Mouse (Mus musculus) MEL (cell line): ENCODE measurements around the gene Gm49776.
A peak's percentile ranks its signal among the peaks of the same experiment; 100 is the strongest.

Source experiments
- CTCF ChIP-seq, 3 experiments: IDR thresholded peaks in 2 of 3; conservative IDR thresholded peaks in 1 of 3; 2 replicates each; pipeline ENCODE4 v1.5.1; 2011 to 2012; ENCODE audit warnings: low read length in 3 of 3, low read depth in 2 of 3, mild to moderate bottlenecking in 2 of 3, improper control_type of control experiment in 1 of 3, inconsistent platforms in 1 of 3, mixed read lengths in 1 of 3, moderate library complexity in 1 of 3; ENCODE audit not compliant: control insufficient read depth in 1 of 3, insufficient read depth in 1 of 3, poor library complexity in 1 of 3, severe bottlenecking in 1 of 3
- MAX ChIP-seq: IDR thresholded peaks from 2 replicates; pipeline ENCODE4 v1.6.1; 2011; ENCODE audit warnings: low read length, improper control_type of control experiment
- POLR2A ChIP-seq, 2 experiments: IDR thresholded peaks; 2 replicates each; pipeline ENCODE4 v1.6.1; 2011 to 2012; ENCODE audit warnings: low read length in 2 of 2, mild to moderate bottlenecking in 2 of 2, control low read depth in 1 of 2, improper control_type of control experiment in 1 of 2, low read depth in 1 of 2, moderate library complexity in 1 of 2; ENCODE audit not compliant: control insufficient read depth in 1 of 2, insufficient read depth in 1 of 2, poor library complexity in 1 of 2
- POLR2AphosphoS5 ChIP-seq: IDR thresholded peaks from 2 replicates; pipeline ENCODE4 v1.6.1; 2012; ENCODE audit warnings: low read depth, borderline replicate concordance, mild to moderate bottlenecking, inconsistent platforms, low read length, moderate library complexity, mixed read lengths
- USF1 ChIP-seq: IDR thresholded peaks from 2 replicates; pipeline ENCODE4 v1.6.1; 2014; ENCODE audit warnings: low read depth, mild to moderate bottlenecking, inconsistent platforms, low read length, improper control_type of control experiment, moderate library complexity
- ZC3H11A ChIP-seq: IDR thresholded peaks from 2 replicates; pipeline ENCODE4 v1.6.1; 2012; ENCODE audit warnings: low read depth, mild to moderate bottlenecking, inconsistent platforms, low read length, improper control_type of control experiment

- no peak for TF ChIP-seq CTCF (IDR thresholded peaks at IDR 0.05 in 2 of 3, conservative IDR thresholded peaks at IDR 0.05 in 1 of 3; ENCODE audit: control insufficient read depth in 1 of 3, insufficient read depth in 1 of 3, low read depth in 2 of 3, low read length in 3 of 3, poor library complexity in 1 of 3, severe bottlenecking in 1 of 3)
- no peak for TF ChIP-seq ZC3H11A
- TF ChIP-seq MAX = peak; percentile 61
- TF ChIP-seq USF1 = no peak
- TF ChIP-seq POLR2AphosphoS5 = no peak
- no peak for TF ChIP-seq POLR2A (IDR thresholded peaks at IDR 0.05; ENCODE audit: control insufficient read depth in 1 of 2, insufficient read depth in 1 of 2, low read depth in 1 of 2, low read length in 2 of 2, poor library complexity in 1 of 2)
These were observed 30.5 kb upstream of the Gm49776 start for GRCm38 (mm10) chr16:18288581-18289061.
